Mouse (Mus musculus): ENCODE results near the gene Entpd5. TPM values are rescaled to one million over a fixed set of nuclear protein-coding genes. Genes with fewer than 3 reads are reported as not detected.

Entpd5 gene
- polyA plus RNA-seq, 1 experiment from 2014 or later = 11.4 TPM

DNA sequence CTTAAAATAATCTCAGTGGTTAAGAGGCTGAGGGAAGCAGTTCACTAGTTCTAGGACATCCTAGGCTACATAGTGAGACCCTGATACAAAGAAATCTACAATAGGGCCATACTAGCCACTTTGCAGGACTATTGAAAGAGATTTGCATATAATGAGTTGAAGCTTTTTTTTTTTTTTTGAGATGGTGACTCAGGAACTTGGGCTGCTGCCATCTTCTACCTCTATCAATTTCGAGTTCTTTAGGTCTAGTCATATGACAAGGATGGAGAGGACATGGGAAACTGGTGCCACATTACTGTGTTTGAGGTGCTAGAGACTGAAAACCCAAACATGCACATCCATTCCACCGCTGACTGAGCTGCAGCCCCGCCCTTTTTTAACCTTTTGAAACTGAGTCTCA is 15.2 kb upstream of the Entpd5 start:
- Histone ChIP-seq H3K4me1 (no peaks in the 10 kb centered on the region), H3K9ac (no peak overlapping the region), H3K9me3 (no peaks in the 10 kb centered on the region), H3K4me3 (no peak overlapping the region), H3K36me3 (no peaks in the 10 kb centered on the region), H3K27me3 (no peaks in the 10 kb centered on the region; the same call in 1 of the 2 replicates), H3K27ac (no peak overlapping the region), H3K4me2 (replicated peaks) (no peak overlapping the region)
- WGBS = 58% methylated on average over 3 of the region's 3 CpGs
- no peak for ATAC-seq (ENCODE audit: insufficient number of reproducible peaks, insufficient read depth, low FRiP score, low TSS enrichment)

DNA sequence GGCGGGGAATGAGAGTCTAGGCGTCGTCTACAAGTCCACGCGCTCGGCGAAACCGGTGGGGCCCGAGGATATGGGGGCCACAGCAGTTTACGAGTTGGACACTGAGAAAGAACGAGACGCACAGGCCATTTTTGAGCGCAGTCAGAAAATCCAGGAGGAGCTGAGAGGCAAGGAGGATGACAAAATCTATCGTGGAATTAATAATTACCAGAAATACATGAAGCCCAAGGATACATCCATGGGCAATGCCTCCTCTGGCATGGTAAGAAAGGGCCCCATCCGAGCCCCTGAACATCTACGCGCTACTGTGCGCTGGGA is 8.7 kb upstream of the Entpd5 start:
- Histone ChIP-seq H3K27me3 (no peaks in the 10 kb centered on the region; the same call in 1 of the 2 replicates), H3K4me3 (peak overlapping the region; percentile 47), H3K4me1 (no peaks in the 10 kb centered on the region), H3K4me2 (replicated peaks) (peak overlapping the region; percentile 60), H3K9me3 (no peaks in the 10 kb centered on the region), H3K27ac (0 out of 2 replicates have a peak overlapping the region, but pooled peaks have one; percentile 24), H3K9ac (peak overlapping the region; percentile 56), H3K36me3 (no peaks in the 10 kb centered on the region)
- 35% methylated on average over 18 of the region's 18 CpGs for WGBS
- no peak for ATAC-seq (ENCODE audit: insufficient number of reproducible peaks, insufficient read depth, low FRiP score, low TSS enrichment)

DNA sequence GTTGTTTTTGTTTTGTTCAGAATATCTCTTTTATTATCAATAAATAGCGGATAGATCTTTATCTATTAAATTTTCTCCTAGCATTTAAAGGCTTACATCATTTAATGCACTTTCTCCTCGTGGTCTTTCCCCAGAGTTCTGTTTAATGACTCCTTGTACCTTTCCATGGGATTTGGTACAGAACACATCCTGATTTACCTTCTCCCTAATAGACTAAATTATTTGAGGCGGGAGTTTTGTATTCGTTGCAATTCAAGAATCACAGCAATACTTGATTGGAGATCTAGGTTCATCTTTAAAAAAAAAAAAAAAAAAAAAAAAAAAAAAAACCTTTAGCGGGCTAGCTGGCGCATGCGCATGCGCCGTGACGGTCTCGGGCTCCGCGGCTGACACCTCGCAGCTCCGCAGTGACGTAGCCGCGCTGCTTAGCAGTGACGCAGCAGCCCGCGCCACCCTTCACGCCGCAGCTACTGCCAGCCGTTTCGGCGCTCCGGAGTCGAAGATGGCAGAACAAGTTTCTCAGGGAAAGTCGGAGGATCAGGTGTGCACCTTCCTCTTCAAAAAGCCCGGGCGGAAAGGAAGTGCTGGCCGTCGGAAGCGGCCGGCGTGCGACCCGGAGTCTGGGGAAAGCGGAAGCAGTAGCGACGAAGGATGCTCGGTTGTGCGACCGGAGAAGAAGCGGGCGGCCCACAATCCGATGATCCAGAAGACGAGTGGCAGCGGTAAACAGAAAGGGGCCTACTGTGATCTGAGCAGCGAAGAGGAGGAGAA is 8.2 kb upstream of the Entpd5 start, which contains the start of gene Rnf113a2:
Gene Rnf113a2 (plus strand): TSS at position 363 of the 771 bp plus-strand sequence.
- ATAC-seq (ENCODE audit: insufficient number of reproducible peaks, insufficient read depth, low FRiP score, low TSS enrichment) = no peak
- Histone ChIP-seq H3K27me3 (no peaks in the 10 kb centered on the region; the same call in 1 of the 2 replicates), H3K4me1 (no peaks in the 10 kb centered on the region), H3K4me3 (peak within 1 kb of the TSS; percentile 47), H3K9ac (peak within 1 kb of the TSS; percentile 56), H3K27ac (0 out of 2 replicates have a peak within 1 kb of the TSS, but pooled peaks have one; percentile 24), H3K9me3 (no peaks in the 10 kb centered on the region), H3K4me2 (replicated peaks) (peak within 1 kb of the TSS; percentile 60), H3K36me3 (no peaks in the 10 kb centered on the region)
- 3% methylated on average over 50 of the region's 50 CpGs for WGBS

DNA sequence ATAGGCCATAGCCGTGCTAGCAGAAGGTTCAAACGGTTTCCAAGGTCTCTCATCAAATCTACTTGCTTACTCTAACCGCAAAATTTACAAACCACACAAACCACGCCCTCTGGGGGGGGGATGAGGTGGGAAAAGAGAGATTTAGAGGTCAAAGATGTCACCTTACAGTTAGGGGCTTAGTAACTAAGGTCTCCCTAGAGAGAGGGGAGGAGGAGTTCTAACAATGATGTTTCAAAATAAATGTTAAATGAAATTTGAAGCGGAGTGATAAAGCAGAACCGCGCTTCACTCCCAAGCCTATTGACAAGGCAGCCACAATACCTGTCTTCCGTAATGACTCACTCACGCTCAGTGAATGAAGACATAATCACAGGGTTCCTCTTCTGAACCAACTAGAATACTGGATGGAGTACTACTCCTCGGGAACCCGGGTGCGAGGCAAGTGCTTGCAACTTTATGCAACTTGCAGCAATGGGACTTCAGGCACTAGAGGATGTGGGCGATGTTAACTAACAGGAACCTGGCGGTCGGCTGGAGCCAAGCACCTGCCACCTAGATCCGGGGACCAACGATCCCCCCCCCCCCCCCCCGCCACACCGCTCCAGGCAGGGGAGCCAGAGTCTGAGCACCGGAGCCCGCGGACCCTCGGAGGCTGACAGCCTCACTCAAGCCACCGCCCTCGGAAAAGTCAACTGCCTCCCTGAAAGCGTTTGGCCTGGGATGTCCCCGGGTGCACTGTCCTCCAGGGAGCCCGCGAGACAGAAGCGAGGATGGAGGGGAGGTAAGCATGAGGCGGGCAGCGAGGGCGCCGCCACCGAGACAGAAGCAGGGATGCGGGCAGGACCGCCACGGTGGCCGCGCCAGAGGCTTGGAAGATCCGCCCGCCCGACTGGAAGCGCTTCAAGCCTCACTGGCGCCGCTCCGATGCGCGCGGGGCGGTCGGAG is 683 bp downstream of the Entpd5 start:
- Histone ChIP-seq H3K4me2 (replicated peaks) (peak overlapping the region; percentile 95), H3K9me3 (no peaks in the 10 kb centered on the region), H3K9ac (peak overlapping the region; percentile 83), H3K36me3 (no peaks in the 10 kb centered on the region), H3K4me3 (peak overlapping the region; percentile 70), H3K4me1 (0 out of 2 replicates have a peak, but pooled peaks cover 3% of the 10 kb centered on the region), H3K27ac (peak overlapping the region; percentile 77), H3K27me3 (no peaks in the 10 kb centered on the region)
- WGBS = 2% methylated on average over 36 of the region's 52 CpGs
- ATAC-seq (ENCODE audit: insufficient number of reproducible peaks, insufficient read depth, low FRiP score, low TSS enrichment) = peak; percentile 43; the same call in 1 of the 2 replicates

DNA sequence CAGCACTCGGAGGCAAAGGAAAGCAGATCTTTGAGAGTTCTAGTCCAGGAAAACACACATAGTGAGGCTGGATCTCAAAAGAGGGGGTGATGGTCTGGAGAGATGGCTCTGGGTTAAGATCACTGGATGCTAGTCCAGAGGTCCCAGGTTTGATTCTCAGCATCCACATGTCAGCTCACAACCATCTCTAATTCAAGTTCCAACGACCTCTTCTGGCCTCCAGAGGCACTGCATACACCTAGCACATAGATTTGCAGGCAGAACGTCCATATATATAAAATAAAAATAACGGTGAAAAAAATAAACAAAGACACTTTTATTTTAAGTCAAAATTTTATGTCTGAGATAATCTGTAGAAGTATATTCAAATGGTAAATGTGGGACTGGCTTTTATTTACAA is 1.6 kb downstream of the Entpd5 start:
- Histone ChIP-seq H3K27me3 (no peaks in the 10 kb centered on the region), H3K9me3 (no peaks in the 10 kb centered on the region), H3K36me3 (no peaks in the 10 kb centered on the region), H3K4me2 (replicated peaks) (no peak overlapping the region), H3K9ac (no peak overlapping the region), H3K4me3 (no peak overlapping the region), H3K4me1 (0 out of 2 replicates have a peak, but pooled peaks cover 3% of the 10 kb centered on the region), H3K27ac (no peak overlapping the region)
- no peak for ATAC-seq (ENCODE audit: insufficient number of reproducible peaks, insufficient read depth, low FRiP score, low TSS enrichment)
- 58% methylated on average over 4 of the region's 4 CpGs for WGBS

DNA sequence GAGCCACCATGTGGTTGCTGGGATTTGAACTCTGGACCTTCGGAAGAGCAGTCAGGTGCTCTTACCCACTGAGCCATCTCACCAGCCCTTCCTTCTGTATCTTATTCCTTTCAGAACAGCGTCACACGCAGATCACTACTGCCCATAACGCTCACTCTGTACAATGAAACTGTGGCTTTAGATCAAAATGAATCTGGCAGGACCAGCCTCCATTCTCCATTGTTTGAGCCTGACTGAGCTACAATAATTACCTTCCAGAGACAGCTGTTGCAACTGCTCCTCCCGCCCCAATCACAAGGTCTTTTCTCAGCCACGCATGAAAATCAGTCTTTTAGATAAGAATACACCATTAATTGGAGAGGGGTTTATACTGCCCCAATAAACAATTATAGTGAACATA is 4.3 kb downstream of the Entpd5 start:
- Histone ChIP-seq H3K27me3 (no peaks in the 10 kb centered on the region), H3K27ac (no peak overlapping the region), H3K4me1 (0 out of 2 replicates have a peak, but pooled peaks cover 3% of the 10 kb centered on the region), H3K4me3 (no peak overlapping the region), H3K36me3 (no peaks in the 10 kb centered on the region), H3K4me2 (replicated peaks) (no peak overlapping the region), H3K9ac (no peak overlapping the region), H3K9me3 (no peaks in the 10 kb centered on the region)
- WGBS = 85% methylated on average over 6 of the region's 6 CpGs
- ATAC-seq (ENCODE audit: insufficient number of reproducible peaks, insufficient read depth, low FRiP score, low TSS enrichment) = no peak

DNA sequence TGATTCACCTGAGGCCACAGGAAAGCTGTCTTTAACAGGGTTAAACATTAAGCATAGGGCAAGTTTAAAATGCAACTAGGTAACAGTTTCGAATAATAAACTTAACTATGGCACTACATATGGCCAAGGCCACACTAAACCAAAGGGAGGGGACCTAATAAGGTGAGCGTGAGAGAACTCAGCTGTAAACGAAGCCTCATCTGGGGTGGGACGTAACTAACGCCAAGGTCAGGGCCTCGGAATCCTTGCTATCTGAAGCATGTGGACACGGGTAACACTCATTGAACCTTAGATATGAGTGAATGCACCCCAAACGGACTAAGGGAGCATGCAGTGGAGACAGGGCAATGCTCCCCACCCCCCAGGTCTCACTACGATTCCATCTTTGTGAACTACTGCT is 5.9 kb downstream of the Entpd5 start:
- no peak overlapping the region for H3K27ac ChIP-seq
- no peak for ATAC-seq (ENCODE audit: insufficient number of reproducible peaks, insufficient read depth, low FRiP score, low TSS enrichment)
- no peaks in the 10 kb centered on the region for H3K27me3 ChIP-seq
- 77% methylated on average over 9 of the region's 9 CpGs for WGBS
- no peak overlapping the region for H3K4me3 ChIP-seq
- H3K36me3 ChIP-seq = no peaks in the 10 kb centered on the region
- H3K9ac ChIP-seq = no peak overlapping the region
- no peaks in the 10 kb centered on the region for H3K9me3 ChIP-seq
- 0 out of 2 replicates have a peak, but pooled peaks cover 3% of the 10 kb centered on the region for H3K4me1 ChIP-seq
- H3K4me2 ChIP-seq (replicated peaks) = no peak overlapping the region

DNA sequence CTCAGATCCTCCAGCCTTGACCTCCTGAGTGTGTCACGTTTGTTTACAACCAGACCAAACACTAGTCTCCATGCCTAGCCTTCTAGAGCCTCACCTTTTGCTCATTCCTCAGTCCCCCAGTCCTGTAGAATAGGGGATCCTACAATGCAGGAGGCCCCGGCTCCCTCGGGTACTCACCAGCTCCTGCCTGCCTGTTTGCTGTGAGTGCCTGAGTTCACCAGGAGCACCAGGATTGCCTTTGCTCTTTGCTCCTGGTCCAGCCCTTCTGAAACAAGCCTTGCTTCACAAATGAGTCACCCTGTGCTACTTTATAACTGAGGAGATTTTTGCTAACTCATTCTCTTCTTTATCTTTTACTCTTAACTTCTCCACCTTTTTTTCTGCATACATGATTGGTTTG is 8.2 kb downstream of the Entpd5 start:
- no peak for ATAC-seq (ENCODE audit: insufficient number of reproducible peaks, insufficient read depth, low FRiP score, low TSS enrichment)
- Histone ChIP-seq H3K9ac (no peak overlapping the region), H3K9me3 (no peaks in the 10 kb centered on the region), H3K27me3 (no peaks in the 10 kb centered on the region), H3K27ac (no peak overlapping the region), H3K4me2 (replicated peaks) (no peak overlapping the region), H3K4me1 (no peaks in the 10 kb centered on the region), H3K36me3 (no peaks in the 10 kb centered on the region), H3K4me3 (no peak overlapping the region)
- WGBS = 78% methylated on average over 3 of the region's 3 CpGs

DNA sequence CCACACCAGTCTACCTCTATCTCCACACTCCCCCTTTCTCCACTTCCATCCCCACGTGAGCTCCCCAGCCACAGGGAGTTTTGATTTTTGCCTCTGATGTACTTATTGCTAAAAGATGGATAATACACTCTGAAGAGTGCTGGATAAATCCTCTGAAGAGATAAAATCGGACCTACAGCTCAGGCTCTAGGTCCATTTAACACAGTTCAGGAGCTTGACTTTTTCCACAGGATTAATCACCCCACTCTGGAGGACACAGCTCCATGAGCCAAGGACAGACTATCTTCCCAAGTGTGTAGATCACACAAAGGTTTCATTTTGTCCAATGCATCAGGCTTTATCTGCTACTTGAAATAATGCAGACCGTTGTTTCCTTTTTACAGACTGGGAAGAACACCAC is 8.8 kb downstream of the Entpd5 start:
- no peak overlapping the region for H3K9ac ChIP-seq
- H3K9me3 ChIP-seq = no peaks in the 10 kb centered on the region
- H3K4me2 ChIP-seq (replicated peaks) = no peak overlapping the region
- WGBS = 76% methylated on average over 3 of the region's 3 CpGs
- no peak overlapping the region for H3K4me3 ChIP-seq
- no peak overlapping the region for H3K27ac ChIP-seq
- no peaks in the 10 kb centered on the region for H3K36me3 ChIP-seq
- no peaks in the 10 kb centered on the region for H3K4me1 ChIP-seq
- no peak for ATAC-seq (ENCODE audit: insufficient number of reproducible peaks, insufficient read depth, low FRiP score, low TSS enrichment)
- no peaks in the 10 kb centered on the region for H3K27me3 ChIP-seq

DNA sequence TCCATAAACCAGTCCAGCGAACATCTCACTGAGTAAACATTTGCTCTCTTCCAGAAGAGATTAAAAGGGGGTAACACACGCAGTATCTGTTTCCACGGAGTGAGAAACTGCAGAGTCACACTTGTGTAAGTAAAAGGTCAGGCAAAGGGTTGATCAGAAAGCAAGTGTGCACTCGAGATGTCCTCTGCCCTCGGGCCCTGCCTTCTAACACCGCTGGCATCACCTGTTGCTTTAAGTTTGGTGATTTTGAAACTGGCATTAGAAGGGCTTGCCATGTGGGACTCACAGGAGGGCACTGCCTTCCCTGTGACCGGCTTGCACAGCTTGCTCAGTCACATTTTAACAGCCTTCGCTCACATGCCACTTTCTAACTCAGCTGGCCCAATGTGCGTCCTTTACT is 9.2 kb downstream of the Entpd5 start:
- Histone ChIP-seq H3K9me3 (no peaks in the 10 kb centered on the region), H3K9ac (no peak overlapping the region), H3K4me2 (replicated peaks) (no peak overlapping the region), H3K27ac (no peak overlapping the region), H3K4me3 (no peak overlapping the region), H3K27me3 (no peaks in the 10 kb centered on the region), H3K4me1 (no peaks in the 10 kb centered on the region), H3K36me3 (no peaks in the 10 kb centered on the region)
- no peak for ATAC-seq (ENCODE audit: insufficient number of reproducible peaks, insufficient read depth, low FRiP score, low TSS enrichment)
- 76% methylated on average over 9 of the region's 9 CpGs for WGBS

DNA sequence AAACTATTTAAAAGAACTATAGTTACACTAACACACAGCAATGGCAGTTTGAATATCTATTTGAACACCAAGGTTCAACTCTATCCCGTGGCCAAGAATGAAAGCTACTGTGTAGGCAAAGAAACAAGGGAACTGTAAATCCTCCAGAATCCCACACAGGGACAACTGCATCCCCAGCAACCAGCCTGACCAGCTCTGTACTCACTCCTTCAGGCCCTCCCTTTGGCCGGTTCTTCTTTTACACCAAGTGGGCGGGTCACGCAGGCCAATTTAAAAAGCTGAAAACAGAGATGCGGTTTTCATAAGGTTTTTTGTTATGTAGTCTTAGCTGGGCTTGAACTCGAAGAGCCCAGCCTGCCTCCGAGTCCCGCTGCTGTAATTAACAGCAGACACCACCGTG is 9.7 kb downstream of the Entpd5 start:
- Histone ChIP-seq H3K4me3 (no peak overlapping the region), H3K9ac (no peak overlapping the region), H3K9me3 (no peaks in the 10 kb centered on the region), H3K4me2 (replicated peaks) (no peak overlapping the region), H3K36me3 (no peaks in the 10 kb centered on the region), H3K4me1 (no peaks in the 10 kb centered on the region), H3K27me3 (no peaks in the 10 kb centered on the region), H3K27ac (no peak overlapping the region)
- WGBS = 63% methylated on average over 9 of the region's 9 CpGs
- ATAC-seq (ENCODE audit: insufficient number of reproducible peaks, insufficient read depth, low FRiP score, low TSS enrichment) = no peak

Measured in embryonic facial prominence, embryonic 12.5 days (tissue).